Mouse (Mus musculus) cerebellum, postnatal 14 days (tissue): ENCODE data around the gene Efcab8.

Experiments used
- DNase-seq, 2 experiments: peaks; one replicate each; pipeline ENCODE4 v3.0.0; 2021; ENCODE audit warnings: mixed read lengths in 2 of 2

Efcab8 gene

DNA sequence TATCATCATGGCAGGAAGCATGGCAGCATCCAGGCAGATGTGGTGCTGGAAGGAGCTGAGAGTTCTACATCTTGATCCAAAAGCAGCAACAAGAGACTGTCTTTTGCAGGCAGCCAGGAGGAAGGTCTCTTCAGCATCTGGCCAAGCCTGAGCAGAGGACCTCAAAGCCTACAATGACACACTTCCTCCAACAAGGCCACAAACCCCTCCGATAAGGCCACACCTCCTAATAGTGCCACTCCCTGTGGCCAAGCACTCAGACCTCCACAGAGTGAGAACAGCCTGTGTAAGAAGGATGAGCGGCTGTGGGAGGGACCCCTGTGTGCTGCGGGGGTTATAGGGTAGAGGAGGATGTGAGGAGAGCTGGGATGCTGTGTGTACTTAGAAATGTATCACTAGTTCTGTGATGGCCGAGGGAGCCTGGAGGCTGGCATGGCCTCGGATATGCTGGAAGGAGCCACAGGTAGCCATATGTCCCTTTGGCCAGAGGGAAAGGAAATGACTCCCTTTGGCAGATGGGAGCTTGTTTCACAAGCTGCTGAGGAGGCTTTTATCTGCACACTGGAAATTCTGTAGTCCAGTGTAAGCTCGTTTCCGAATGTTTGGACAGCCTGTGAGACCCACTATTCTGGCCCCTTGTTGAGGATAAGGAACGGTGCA is 47.6 kb downstream of the Efcab8 start:
- DNase-seq, result peak; percentile 73 to 79

DNA sequence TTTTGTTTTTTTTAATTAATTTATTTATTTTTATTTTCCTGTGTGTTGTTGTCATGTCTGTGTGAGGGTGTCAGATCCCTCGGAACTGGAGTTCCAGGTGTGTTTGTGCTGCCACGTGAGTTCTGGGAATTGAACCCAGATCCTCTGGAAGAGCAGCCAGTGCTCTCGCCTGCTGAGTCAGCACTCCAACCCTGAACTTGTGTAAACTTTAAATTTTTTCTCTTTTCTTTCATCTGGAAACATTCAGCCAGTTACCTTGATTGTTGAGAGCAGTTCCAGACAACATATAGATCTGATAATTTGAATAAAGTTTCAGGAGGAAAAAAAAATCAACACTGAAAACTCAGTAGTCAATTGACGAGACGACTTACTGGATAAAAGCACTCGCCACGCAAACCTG is 49.0 kb downstream of the Efcab8 start:
- no peak for DNase-seq

DNA sequence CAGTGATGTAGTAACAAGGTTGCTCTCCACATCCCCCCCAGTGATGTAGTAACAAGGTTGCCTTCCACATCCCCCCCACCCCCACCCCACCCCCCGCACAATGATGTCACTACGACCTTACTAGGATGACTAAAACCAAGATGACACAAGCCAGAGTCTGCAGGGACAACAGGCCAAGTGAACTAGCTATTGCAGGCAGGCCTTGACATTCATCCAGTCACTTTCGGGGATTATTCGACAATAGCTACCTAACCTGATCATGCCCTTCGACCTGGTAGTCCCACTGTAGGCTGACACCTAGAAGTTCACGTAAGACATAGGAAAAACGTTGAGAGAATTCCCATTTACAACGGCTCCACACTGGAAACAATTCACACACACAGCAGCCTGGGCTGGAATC is 53.6 kb downstream of the Efcab8 start:
- no peak for DNase-seq

DNA sequence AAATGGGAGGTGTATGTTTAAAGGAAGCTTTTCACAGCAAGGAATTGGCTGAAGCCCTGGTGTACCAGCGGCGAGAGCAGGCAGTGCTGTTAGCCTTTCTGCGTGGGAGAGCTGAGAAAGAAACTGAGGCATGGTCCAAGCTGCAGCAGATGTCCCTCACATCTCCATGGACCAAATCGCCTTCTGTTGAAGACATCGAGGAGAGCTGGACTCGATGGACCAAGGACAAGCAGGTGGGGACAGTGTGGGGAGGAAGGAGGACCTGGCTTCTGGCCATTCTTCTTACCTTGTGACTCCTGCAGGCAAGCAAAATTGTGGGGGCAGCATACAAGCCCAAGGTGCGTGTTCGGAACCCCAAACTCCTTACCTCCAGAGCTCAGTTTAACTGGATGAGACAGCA is 63.1 kb downstream of the Efcab8 start:
- peak; percentile 60 to 65 for DNase-seq

DNA sequence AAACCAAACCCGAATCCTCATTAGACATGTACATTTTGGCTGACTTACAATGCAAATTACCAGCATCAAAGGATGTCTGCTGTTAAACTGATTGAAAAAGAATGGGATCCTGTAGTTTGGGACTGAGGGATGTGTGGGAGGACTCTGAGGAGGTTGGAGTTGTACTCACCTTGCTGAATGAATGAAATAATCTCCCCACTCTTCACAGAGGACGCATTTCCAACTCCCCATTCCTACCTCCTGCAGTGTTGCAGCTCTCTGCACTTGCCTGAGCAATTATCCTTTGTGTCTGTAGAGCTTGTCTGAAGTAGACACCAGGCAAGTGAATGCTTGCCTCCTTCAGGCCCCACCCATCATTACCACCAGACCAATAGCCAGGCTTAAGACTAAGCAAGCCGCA is 68.7 kb downstream of the Efcab8 start:
- no peak for DNase-seq

DNA sequence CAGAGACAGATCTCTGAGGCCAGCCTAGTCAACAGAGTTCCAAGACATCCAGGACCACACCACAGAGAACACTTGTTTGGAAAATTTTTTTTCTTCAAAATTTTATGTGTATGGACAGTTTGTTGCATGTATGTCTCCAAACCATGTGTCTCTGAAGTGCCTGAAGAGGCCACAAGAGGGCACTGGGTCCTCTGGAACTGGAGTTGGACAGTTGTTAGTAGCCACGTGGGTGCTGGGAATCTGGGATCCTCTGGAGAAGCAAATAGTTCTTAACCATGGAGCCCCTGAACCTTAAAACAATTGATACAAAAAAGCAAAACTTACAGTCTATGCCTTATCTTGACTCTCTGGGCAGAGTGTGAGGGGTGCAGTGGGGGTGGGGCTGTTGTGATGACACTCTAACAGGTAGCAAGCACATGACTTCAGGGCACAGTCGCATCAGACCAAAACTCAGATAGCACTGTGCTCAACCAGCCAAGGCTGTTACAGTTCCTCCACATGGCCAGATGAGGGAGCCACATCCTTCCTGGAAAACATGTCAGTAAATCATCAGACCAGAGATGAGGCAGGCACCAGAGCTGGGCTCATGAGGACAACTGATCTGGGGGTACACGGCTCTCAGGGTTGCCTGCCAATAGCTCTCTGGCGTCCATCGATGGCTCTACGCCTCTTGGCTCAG is 70.8 kb downstream of the Efcab8 start:
- DNase-seq, result peak; percentile 67 to 76

DNA sequence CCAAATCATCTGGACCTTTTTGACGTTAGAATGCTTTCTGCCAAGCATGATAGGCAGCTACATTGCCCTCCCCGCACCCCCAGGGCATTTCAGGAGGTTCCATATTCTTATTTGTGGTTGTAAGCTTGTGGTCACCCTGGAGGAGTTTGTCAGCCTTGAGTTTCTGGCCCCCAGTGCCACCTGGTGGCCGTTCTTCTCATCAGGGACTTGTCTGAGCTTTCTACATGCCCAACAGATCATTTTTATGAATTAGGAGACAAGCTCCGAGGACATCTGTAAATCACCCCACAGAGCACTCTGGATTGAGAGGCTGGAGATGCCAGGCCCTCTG is 71.3 kb downstream of the Efcab8 start:
- DNase-seq, result peak; percentile 90 to 91

DNA sequence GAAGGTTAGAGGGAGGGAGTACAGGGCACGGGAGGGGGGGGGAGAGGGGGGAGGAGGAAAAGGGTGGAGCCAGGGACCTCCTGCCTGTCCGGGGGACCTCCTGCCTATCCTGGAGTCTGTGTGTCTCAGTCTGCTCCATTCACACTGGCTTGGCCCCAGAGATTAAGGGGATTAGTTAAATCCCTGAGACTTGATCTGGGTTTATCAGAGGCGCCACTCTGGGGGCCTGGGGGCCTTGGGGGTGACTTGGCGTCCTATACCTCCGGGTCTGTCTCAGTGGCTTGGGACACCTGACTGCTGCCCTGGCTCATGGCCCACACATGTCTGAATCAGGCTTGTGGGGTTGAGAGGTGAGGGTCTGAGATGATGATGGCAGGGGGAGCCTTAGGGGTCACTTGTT is 73.8 kb downstream of the Efcab8 start:
- no peak for DNase-seq

DNA sequence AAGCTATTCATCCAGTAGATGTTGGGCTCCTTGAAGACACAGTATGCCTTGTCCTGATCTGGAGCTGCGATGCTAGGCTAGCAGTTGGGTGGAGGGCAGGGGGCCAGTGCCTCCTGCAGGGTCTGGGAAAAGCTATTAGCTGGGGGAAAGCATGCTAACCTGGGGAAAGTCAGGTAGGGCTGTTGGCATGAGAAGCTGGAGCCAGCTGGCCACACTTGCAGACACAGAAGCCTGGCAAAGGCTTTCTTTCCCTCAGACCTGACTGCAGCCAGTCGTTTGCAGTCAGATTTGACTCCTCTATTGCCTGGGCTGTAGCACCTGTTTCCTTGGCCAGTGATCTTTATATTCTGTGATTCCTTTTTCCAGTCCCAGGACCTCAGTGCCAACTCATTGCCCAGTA is 79.8 kb downstream of the Efcab8 start:
- peak; percentile 86 to 89 for DNase-seq

DNA sequence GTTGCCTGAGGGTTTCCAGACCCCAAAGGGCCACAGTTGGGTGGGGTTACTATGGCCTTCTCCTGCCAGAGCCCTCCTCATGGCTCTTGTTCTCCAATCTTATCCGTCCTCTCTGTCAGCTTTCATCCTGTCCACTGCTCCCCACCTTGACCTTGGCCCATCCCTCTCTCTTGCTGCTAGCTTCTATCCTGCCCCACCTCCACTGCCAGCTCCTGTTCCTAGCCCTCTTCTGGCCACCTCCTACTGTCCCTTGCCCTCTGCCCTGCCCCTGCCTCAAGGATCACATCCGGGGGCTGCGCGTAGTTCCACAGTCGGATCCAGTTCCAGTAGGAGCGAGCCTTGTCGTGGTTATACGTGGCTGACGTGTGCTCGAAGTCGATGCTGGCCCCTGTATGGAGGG is 80.6 kb downstream of the Efcab8 start:
- no peak for DNase-seq

DNA sequence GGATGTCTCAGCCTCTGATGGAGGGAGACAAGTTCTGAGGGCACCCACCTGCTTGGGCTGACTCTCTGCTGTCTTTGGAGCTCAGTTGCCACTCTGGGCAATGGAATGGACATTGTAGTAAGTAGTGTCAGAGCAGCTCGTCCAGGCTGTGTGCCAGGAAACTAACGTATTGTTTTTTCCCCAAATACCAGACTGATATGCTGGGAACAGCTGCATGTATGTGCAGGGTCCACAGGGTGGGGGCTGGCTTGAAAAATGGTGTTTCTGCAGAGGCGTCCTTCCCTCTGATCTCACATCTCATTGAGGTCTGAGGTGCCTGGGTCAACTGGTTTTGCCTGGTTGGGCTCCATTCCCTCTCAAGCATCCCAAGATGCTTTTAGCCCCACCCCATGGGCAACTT is 81.0 kb downstream of the Efcab8 start:
- DNase-seq, result no peak

DNA sequence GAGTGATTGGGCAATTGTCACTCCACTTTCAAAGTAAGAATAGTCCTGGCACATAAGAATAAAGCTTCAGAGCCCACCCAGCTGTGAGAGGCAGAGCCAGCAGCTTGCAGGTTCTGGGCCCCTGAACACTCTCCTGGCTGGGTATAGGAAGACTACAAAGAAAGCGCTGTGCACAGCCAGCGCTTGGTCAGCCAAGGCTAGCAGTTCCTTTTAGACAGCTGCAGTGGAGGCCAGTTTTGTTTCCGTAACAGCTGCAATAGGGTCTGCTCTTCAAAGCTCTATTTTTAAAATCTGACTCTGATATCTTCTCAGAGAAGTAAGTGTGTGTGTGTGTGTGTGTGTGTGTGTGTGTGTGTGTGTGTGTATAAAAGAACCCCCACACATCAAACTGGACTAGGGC is 82.2 kb downstream of the Efcab8 start:
- no peak for DNase-seq

DNA sequence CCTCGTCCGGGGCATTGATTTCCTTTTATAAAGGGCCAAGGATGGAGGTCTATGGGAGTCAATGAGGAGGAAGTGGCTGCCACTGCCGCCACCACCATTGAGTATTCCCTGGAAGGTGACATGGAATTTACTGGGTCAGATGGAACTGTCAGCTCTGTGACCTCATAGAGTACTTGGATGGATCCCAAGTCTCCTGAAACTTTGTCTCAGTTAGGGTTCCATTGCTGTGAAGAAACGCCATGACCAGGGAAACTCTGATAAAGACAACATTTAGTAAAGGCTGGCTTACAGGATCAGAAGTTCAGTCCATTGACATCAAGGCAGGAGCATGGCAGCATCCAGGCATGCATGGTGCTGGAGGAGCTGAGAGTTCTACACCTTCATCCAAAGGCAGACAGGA is 91.3 kb downstream of the Efcab8 start, which contains the start of gene Sun5:
Sun5 (minus strand) TSS at position 101 of the 400 bp plus-strand sequence.
- no peak for DNase-seq

DNA sequence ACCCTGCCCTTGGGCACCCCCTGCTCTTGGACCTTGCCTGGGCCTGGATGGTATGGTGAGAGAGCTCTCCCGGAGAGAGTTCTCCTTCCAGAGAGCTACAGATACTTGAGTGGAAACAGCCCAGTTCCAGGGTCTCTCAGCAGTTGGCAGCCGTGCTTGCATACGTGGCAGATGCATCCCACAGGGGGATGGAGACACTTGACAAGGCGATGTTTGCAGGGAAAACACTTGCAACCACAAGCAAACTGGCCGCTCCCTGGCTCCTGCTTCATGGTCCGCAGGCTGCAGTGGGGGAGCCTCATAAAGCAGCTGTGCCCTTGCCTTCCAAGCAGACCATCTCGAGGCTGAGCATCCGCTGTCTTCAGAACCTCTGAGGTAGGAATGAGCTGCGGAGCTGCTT is 95.0 kb downstream of the Efcab8 start, which contains the start of gene Bpifb2:
Bpifb2 (plus strand) TSS at position 301 of the 400 bp plus-strand sequence.
- DNase-seq, result no peak
